In genomic region chr5:33735412-33736092, GRCm38 (mm10) we compare ENCODE assay signal across 14 mouse cellular contexts.
"Had no signal": no experiment of that assay in that cellular context is flagged by ENCODE, and none has a peak within 500 bp of the region (broad histone marks: within the 10 kb centered on the region; RNA-seq: fewer than 3 reads in every experiment).

No protein-coding gene starts in this region.

- H3K9me3 ChIP-seq: intestine, embryonic 15.5 days; limb, embryonic 15.5 days; liver, embryonic 12.5 days; midbrain, embryonic 10.5 days; neural tube, embryonic 13.5 days had no signal

- H3K4me1 ChIP-seq: intestine, embryonic 15.5 days; liver, embryonic 12.5 days had no signal

- H3K9ac ChIP-seq: intestine, embryonic 15.5 days; limb, embryonic 15.5 days; liver, embryonic 12.5 days; lung, embryonic 14.5 days; neural tube, embryonic 13.5 days had no signal

- H3K27ac ChIP-seq: intestine, embryonic 15.5 days; limb, embryonic 15.5 days; liver, embryonic 12.5 days; midbrain, embryonic 10.5 days; neural tube, embryonic 13.5 days had no signal

- H3K4me3 ChIP-seq: intestine, embryonic 15.5 days; limb, embryonic 15.5 days; liver, embryonic 12.5 days; midbrain, embryonic 10.5 days; neural tube, embryonic 13.5 days had no signal

- H3K4me2 ChIP-seq: intestine, embryonic 15.5 days; limb, embryonic 15.5 days; liver, embryonic 12.5 days; lung, embryonic 14.5 days; neural tube, embryonic 13.5 days had no signal

- H3K27me3 ChIP-seq: intestine, embryonic 15.5 days; limb, embryonic 15.5 days; liver, embryonic 12.5 days; neural tube, embryonic 13.5 days had no signal

- ATAC-seq: intestine, embryonic 15.5 days; liver, embryonic 12.5 days; midbrain, embryonic 16.5 days had no signal

- DNase-seq: layer of hippocampus, adult 9-11 months; lung, embryonic 14.5 days; lung, postnatal 10 days; retina, postnatal 1 day; right cerebral cortex, postnatal 4 days; spleen, adult 18-20 months; thymus, adult 18-20 months; thymus, postnatal 14 days had no signal
